ENCODE assay signal across 9 mouse cellular contexts in genomic region chr4:137118332-137118715, GRCm38 (mm10).
DNase-seq lines count a peak whose midpoint lies in the region; ATAC-seq and TF ChIP-seq lines count a peak whose summit lies in the region.
"Had no signal": no experiment of that assay in that cellular context is flagged by ENCODE, and none has a peak within 500 bp of the region (broad histone marks: within the 10 kb centered on the region; RNA-seq: fewer than 3 reads in every experiment).

No protein-coding gene starts in this region.

- H3K4me3 ChIP-seq in liver, embryonic 11.5 days (ENCODE audit: low read depth, low read length): peak overlapping the region; percentile 14; the same call in 1 of the 2 replicates
- peak overlapping the region; percentile 25 for H3K4me3 ChIP-seq in forebrain, embryonic 11.5 days (ENCODE audit: low read depth, low read length)
- peak overlapping the region; percentile 22; the same call in 1 of the 2 replicates for H3K4me3 ChIP-seq in intestine, postnatal 0 days (ENCODE audit: low read depth, low read length)
- peak overlapping the region; percentile 9; the same call in 1 of the 2 replicates for H3K4me3 ChIP-seq in neural tube, embryonic 12.5 days

- H3K4me2 ChIP-seq in liver, embryonic 11.5 days: peak overlapping the region; percentile 47
- peak overlapping the region; percentile 45 for H3K4me2 ChIP-seq in forebrain, embryonic 11.5 days (ENCODE audit: low read depth, low read length, severe bottlenecking)
- peak overlapping the region; percentile 68 for H3K4me2 ChIP-seq in intestine, postnatal 0 days (replicated peaks; ENCODE audit: low read depth)
- peak overlapping the region; percentile 56 for H3K4me2 ChIP-seq in neural tube, embryonic 12.5 days (replicated peaks)

- peaks cover 43% of the 10 kb centered on the region for H3K27me3 ChIP-seq in liver, embryonic 11.5 days (replicated peaks; ENCODE audit: control insufficient read depth, insufficient read depth, low read length)
- H3K27me3 ChIP-seq in forebrain, embryonic 11.5 days (ENCODE audit: control insufficient read depth, insufficient read depth, low read length): peaks cover 2% of the 10 kb centered on the region; the same call in 1 of the 2 replicates
- H3K27me3 ChIP-seq in intestine, postnatal 0 days (replicated peaks; ENCODE audit: control insufficient read depth, insufficient read depth, low read length): no peaks in the 10 kb centered on the region; the same call in 1 of the 2 replicates
- H3K27me3 ChIP-seq in neural tube, embryonic 12.5 days (replicated peaks): no peaks in the 10 kb centered on the region; the same call in 1 of the 2 replicates

- no peak for TF ChIP-seq CTCF in intestine, postnatal 0 days (IDR thresholded peaks at IDR 0.05; ENCODE audit: low read depth)

- H3K36me3 ChIP-seq in liver, embryonic 11.5 days (ENCODE audit: control insufficient read depth, insufficient read depth, low read length): no peaks in the 10 kb centered on the region
- H3K36me3 ChIP-seq in forebrain, embryonic 11.5 days (ENCODE audit: control insufficient read depth, insufficient read depth, low read length): no peaks in the 10 kb centered on the region
- H3K36me3 ChIP-seq in intestine, postnatal 0 days (ENCODE audit: control insufficient read depth, insufficient read depth): no peaks in the 10 kb centered on the region
- no peaks in the 10 kb centered on the region for H3K36me3 ChIP-seq in neural tube, embryonic 12.5 days

- H3K9ac ChIP-seq in liver, embryonic 11.5 days (ENCODE audit: low read depth, low read length): no peak overlapping the region
- peak overlapping the region; percentile 45 for H3K9ac ChIP-seq in forebrain, embryonic 11.5 days (ENCODE audit: low read length)
- no peak overlapping the region for H3K9ac ChIP-seq in intestine, postnatal 0 days (ENCODE audit: low read depth, low read length)
- no peak overlapping the region for H3K9ac ChIP-seq in neural tube, embryonic 12.5 days

- H3K9me3 ChIP-seq in liver, embryonic 11.5 days (ENCODE audit: control insufficient read depth, low read length): no peaks in the 10 kb centered on the region
- H3K9me3 ChIP-seq in forebrain, embryonic 11.5 days (ENCODE audit: control insufficient read depth, low read length): no peaks in the 10 kb centered on the region
- no peaks in the 10 kb centered on the region for H3K9me3 ChIP-seq in intestine, postnatal 0 days (ENCODE audit: control insufficient read depth)
- no peaks in the 10 kb centered on the region for H3K9me3 ChIP-seq in neural tube, embryonic 12.5 days

- ATAC-seq in liver, embryonic 11.5 days (replicated peaks; ENCODE audit: low FRiP score): no peak
- no peak for ATAC-seq in forebrain, embryonic 11.5 days (replicated peaks; ENCODE audit: low FRiP score)
- ATAC-seq in intestine, postnatal 0 days: 0 out of 2 replicates have a peak, but pooled peaks have one; percentile 16
- ATAC-seq in neural tube, embryonic 12.5 days (ENCODE audit: low FRiP score, low read depth): peak; percentile 56
- ATAC-seq: inflammation-experienced regulatory T-cells, adult 6 months had no signal

- DNase-seq in liver, embryonic 11.5 days (ENCODE audit: low spot score): no peak
- DNase-seq in liver: no peak
- DNase-seq in forebrain, embryonic 11.5 days (ENCODE audit: low spot score): no peak
- no peak for DNase-seq in cerebellum, postnatal 25 days
- DNase-seq in layer of hippocampus, adult 9-10 months (ENCODE audit: low spot score): no peak
- no peak for DNase-seq in urinary bladder, postnatal 14 days (ENCODE audit: low spot score)

- no peaks in the 10 kb centered on the region for H3K4me1 ChIP-seq in liver, embryonic 11.5 days (replicated peaks; ENCODE audit: control insufficient read depth, insufficient read depth, low read length)
- H3K4me1 ChIP-seq in forebrain, embryonic 11.5 days (replicated peaks; ENCODE audit: control insufficient read depth, insufficient read depth, low read length): peaks cover 3% of the 10 kb centered on the region; the same call in 1 of the 2 replicates
- 0 out of 2 replicates have a peak, but pooled peaks cover 5% of the 10 kb centered on the region for H3K4me1 ChIP-seq in intestine, postnatal 0 days (replicated peaks; ENCODE audit: control insufficient read depth, insufficient read depth, low read length)
- H3K4me1 ChIP-seq in neural tube, embryonic 12.5 days: peaks cover 29% of the 10 kb centered on the region

- no peak overlapping the region for H3K27ac ChIP-seq in liver, embryonic 11.5 days (ENCODE audit: low read depth, low read length)
- no peak overlapping the region for H3K27ac ChIP-seq in forebrain, embryonic 11.5 days (ENCODE audit: low read depth, low read length)
- no peak overlapping the region for H3K27ac ChIP-seq in intestine, postnatal 0 days (ENCODE audit: low read depth, low read length)
- peak overlapping the region; percentile 55; the same call in 1 of the 2 replicates for H3K27ac ChIP-seq in neural tube, embryonic 12.5 days

- 17% methylated on average over 10 of the region's 10 CpGs for WGBS in liver, embryonic 11.5 days
- WGBS in forebrain, embryonic 11.5 days: 20% methylated on average over 7 of the region's 10 CpGs
- 15% methylated on average over 10 of the region's 10 CpGs for WGBS in intestine, postnatal 0 days
- 5% methylated on average over 10 of the region's 10 CpGs for WGBS in neural tube, embryonic 12.5 days

Comparison
In these comparisons a context has a peak if more than half of its experiments do, and no peak if none do; other contexts are left out.
1. ATAC-seq: peak in intestine, postnatal 0 days (single experiment) and neural tube, embryonic 12.5 days (single experiment); none in liver, embryonic 11.5 days (single experiment) and forebrain, embryonic 11.5 days (single experiment).
2. Peak in every context shown above with its lines, with median percentiles within 50 percentile points of each other: H3K4me2 ChIP-seq and H3K4me3 ChIP-seq.